Mouse (Mus musculus): Measurements from ENCODE around the gene Rabl3. TPM values are rescaled to one million over a fixed set of nuclear protein-coding genes. Genes with fewer than 3 reads are reported as not detected.

Rabl3 gene
- total RNA-seq, 1 experiment from 2014 or later = 6.8 TPM

DNA sequence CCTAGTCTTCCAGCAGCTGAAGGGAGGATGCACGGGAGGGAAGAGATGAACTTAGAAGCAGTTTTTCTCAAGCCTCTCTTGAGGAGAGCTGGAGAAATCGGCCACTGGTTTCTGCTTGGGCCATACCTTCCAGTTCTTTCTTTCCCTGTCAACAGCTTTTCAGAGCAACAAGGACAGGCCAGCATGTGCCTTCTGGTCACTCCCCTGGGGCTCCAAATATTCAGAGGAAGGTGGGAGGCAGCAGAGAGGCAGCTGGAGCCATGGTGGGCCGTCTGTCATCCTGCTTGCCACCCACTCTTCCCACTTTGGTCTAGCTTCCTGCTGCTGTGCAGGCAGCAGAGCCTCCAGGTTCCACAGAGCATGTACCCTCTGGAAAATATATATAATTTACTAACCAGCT lies 78.0 kb downstream of the Rabl3 start:
- no peak for ATAC-seq (replicated peaks in 1 of 2; ENCODE audit: insufficient read depth in 1 of 2, low FRiP score in 2 of 2, low TSS enrichment in 1 of 2, low read depth in 1 of 2, poor library complexity in 2 of 2, severe bottlenecking in 2 of 2)

Other genes with a start within 250 kb of the Rabl3 start
- not detected in 2 replicates for gene Stxbp5l, start 154.9 kb upstream of the Rabl3 start, total RNA-seq (2017)
- 27.5 and 31.3 TPM in 2 replicates for gene Gtf2e1, start 96 bp upstream of the Rabl3 start, total RNA-seq (2017)
- not detected in 2 replicates for gene Hgd, start 40.3 kb downstream of the Rabl3 start, total RNA-seq (2017)
- 16.8 and 24.1 TPM in 2 replicates for gene Ndufb4, start 114.6 kb downstream of the Rabl3 start, total RNA-seq (2017)
- 8.1 and 10.7 TPM in 2 replicates for gene Fstl1, start 237.0 kb downstream of the Rabl3 start, total RNA-seq (2017)